Mouse (Mus musculus) heart, postnatal 10 days (tissue): ENCODE measurements around the gene Itpr3. TPM values are rescaled to one million over a fixed set of nuclear protein-coding genes. Genes with fewer than 3 reads are reported as not detected.
A peak's percentile ranks its signal among the peaks of the same experiment; 100 is the strongest.

ENCODE experiments used
- DNase-seq, 2 experiments: peaks; one replicate each; pipeline ENCODE4 v3.0.0; 2021
- intact Hi-C: fragments of 180-260 bp; cut with DNase I; formaldehyde crosslinking; loops from one replicate; pipeline ENCODE4 v1.15.1; 2025
- total RNA-seq, 2 experiments: library from RNA; stranded (reverse); gene quantifications; 2 replicates each; pipeline ENCODE4 v1.2.3; 2021

Itpr3 gene
- total RNA-seq, 2 experiments from 2014 or later, result 8.0 to 9.0 TPM

DNA sequence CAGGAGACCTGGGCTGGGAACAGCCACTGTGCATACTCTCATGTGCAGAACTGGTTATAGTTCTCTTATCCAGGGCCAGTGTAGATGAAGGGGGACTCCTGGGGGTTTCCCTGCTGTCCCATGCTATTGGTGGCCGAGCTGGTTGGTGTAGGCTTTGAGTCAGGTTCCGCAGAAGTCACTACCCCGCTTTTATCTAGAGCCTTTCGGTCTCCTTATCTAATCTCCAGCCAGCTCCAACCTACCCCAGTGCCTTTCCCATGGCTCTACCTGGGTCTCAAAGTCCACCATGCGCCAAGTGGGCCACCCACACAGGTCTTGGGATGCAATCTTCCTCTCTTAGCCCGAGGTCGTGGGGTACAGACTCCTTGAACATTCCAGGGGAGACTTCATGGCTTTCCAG is 9.0 kb downstream of the Itpr3 start:
- intact Hi-C loops, result no loop called here
- no peak for DNase-seq

DNA sequence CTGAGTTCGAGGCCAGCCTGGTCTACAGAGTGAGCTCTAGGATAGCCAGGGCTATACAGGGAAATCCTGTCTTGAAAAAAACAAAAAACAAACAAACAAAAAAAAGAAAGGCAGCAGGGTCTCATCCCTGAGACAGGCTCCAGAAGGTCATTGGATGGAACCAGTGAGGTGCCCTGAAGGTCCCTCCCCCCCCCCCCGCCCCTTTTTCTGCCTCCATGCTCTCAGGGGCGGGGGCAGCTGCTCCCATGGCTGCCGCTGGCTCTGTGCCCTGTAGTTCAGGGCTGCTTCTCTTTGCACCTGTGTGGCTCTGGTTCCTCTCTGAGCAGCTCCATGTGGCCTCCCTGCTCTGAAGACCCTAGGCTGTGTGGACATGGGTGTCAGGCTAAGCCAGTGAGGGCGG is 12.0 kb downstream of the Itpr3 start:
- no peak for DNase-seq
- intact Hi-C loops, result no loop called here

DNA sequence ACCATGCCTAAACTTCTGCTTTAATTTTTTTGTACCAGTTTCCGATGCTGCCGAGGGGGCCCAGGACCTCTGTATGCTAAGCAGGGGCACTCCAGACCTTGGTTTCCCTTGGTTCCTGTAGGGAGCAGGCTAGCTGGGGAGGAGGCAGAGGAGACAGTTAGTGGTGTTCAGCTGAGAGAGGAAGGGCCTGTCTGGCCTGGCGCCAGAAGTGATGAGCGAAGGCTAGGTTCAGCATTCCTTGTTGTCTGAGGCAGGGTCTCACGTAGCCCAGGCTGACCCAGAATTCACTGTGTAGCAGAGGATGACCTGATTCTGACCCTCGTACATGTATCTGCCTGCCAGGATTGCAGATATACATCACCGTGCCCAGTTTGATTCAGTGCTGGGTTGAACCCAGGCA is 13.8 kb downstream of the Itpr3 start:
- intact Hi-C loops, result loop anchor here (5.0 kb wide), 1 partner anchor 56 kb away; no protein-coding TSS in a partner anchor
- no peak for DNase-seq

DNA sequence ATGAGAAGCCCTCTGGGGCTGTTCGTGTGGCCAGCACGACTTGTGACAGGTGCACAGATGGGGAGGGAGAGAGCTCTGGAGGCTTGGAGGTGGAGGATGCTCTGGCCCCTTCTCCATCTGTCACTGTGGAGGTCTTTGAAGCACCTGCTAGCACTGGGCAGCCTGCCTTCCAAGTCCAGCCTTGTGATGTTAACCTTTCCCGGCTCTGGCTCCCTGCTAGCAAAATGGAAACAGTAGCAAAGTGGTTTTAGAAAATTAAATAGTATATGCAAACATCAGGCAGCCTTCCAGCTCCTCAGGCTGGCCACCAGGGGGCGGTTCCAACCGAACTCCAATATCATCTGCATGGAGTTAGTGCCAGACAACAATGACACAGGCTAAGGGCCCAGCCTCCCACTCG is 14.5 kb downstream of the Itpr3 start:
- peak in 1 of 2 experiments; percentile 60 for DNase-seq
- intact Hi-C loops, result loop anchor here (5.0 kb wide), 1 partner anchor 56 kb away; no protein-coding TSS in a partner anchor

DNA sequence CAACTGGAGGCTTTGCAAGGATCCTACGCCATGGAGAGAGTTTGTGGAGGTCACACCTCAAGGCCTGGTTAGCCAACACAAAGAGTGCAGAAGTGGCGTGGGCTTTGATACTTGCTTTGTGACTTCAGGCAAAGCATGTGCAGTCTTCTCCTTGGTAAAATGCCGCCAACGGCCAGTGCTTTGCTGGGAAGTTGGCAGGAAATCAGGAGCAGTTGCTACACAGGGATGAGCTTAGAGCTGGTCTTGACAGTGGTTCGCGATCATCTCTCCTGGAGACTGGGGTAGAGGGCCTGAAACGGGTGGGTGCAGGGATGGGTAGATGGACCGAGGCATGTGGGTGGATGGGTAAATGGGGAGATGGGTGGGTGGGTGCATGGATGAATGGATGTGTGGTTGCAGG is 15.3 kb downstream of the Itpr3 start:
- DNase-seq, result no peak
- intact Hi-C loops, result loop anchor here (5.0 kb wide), 1 partner anchor 55 kb away; no protein-coding TSS in a partner anchor

DNA sequence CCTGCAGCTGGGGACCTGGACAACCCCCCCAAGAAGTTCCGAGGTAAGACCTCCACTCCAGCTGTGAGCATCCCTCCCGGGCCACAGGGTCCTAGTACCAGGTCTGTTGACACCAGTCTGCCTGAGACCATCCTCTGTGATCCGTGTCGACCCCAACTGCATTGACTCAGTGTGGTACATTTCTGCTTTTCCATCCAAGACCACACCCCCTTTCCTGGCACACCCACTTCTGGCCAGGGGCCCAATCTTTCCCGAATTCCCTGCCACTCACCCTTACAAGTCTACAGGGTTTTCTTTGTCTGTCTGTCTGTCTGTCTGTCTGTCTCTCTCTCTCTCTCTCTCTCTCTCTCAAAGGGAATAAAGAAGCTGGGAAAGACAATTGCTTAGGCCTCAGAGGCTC is 16.0 kb downstream of the Itpr3 start:
- intact Hi-C loops, result loop anchor here (5.0 kb wide), 1 partner anchor 54 kb away; no protein-coding TSS in a partner anchor
- no peak for DNase-seq

DNA sequence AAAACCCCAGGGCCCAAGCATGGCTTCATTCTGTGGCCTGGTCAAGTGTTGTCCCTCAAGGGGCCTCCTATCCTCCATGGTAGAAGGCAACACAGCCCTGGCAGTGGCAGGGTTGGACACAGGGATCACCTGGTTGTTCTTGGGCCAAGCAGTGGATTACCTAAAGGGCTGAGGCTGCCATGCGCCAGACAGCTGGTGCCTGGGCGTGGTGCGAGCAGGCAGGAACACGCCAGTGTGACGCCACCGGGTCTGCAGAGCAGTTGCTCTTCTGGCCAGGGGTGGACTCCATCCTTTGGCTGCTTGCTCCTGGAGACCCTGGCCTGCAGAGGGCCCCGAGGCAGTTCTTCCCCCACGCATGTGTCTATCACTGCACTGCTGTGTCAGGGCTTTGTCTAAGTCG is 16.7 kb downstream of the Itpr3 start:
- intact Hi-C loops, result loop anchor here (5.0 kb wide), 1 partner anchor 54 kb away; no protein-coding TSS in a partner anchor
- DNase-seq, result no peak

DNA sequence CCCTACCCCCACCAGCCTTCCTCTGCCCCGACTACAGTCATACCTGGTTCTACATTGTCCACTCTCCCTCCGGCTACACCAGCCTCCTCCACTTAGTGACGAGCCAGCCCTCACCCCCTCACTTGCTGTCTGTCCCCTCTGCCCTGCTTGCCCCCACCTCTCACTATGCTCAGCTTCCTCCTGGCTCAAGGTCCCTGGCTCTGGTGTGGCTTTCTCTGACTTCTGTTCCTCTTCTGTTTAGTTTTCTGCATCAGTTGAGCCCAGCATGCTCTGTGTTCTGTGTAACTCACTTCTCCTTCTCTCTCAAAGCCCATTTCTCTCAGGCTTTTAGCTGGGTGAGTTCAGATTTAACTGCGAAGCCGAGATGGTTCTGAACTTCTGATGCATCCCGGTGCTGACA is 17.1 kb downstream of the Itpr3 start:
- intact Hi-C loops, result loop anchor here (5.0 kb wide), 1 partner anchor 53 kb away; no protein-coding TSS in a partner anchor

DNA sequence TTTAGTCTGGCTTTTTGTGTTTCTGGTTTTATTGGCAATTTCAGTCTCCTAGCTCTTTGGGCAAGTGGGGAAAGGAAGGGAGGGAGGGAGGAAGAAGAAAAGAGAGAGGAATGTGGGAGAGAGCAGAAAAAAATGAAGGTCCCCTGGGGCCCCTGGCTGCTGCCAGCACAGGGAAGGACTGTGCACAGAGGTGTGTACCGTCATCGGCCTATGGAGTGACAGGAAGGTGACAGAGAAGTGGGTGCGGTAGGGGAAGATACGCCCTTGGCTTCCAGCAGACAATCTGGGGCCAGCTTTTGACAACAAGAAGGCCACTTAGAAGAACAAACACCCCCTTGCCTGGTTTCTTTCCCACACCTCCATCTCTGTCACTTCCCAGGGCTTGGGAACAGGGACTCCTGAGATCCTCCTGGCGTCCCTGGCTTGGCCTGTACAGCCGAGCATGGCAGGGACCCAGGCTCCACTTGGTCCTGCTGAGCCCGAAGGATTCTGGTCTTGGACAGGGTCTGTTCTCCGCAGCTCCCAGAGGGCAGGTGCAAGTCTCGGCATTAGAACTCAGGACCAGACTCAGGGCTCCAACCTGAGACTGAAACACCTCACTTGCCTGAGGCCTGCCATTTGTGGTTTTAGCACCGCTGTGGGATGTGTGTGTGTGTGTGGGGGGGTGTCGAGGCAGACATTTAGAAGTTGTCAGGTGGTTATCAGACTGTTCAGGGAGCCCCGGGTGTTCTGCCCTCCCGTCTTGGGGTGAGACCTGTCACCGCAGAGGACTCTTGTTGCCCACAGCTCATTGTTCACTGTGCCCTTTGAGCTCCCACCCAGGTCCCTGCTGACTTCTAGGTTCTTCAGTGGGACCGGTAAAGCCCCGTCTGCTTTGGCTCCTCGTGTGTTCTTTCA is 18.0 kb downstream of the Itpr3 start:
- DNase-seq, result no peak
- intact Hi-C loops, result loop anchor here (5.0 kb wide), 1 partner anchor 52 kb away; no protein-coding TSS in a partner anchor

More for the DNA sequence above, 17.1 kb downstream of the Itpr3 start:
- no peak for DNase-seq

DNA sequence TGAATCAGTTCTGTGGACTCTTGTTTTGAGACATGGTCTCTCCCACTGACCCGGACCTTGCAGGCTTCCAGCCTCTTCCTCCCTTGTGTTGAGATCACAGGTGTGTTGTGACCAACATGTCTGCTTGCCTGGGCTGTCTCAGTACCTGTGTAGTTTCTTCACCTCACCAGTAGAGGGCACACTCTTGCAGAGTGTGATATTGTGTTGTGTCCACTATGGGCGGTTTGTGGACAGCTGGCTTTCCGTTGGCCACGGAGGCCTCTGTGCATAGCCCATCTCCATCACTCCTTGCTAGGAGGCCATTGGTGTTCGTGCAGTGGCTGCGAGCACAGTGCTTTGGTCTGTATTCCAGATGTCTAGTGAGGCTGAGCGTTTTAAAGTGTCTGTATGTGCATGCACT is 20.0 kb downstream of the Itpr3 start:
- no peak for DNase-seq
- intact Hi-C loops, result no loop called here

DNA sequence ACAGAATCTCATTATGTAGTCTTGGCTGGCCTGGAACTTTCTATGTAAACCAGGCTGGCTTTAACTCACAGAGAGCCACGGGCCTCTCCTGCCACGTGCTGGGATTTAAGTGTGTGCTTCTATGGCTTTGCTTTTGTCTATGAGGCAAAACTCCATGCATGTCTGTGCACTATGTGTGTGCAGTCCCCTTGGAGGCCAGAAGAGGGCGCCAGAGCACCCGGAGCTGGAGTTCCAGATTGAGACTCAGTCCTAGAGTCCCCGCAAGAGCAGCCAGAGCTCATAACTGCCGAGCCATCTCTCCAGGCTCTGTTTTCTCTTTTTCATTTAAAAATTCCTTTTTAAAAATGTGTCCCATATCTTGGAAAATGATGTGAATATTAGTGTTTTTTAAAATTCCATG is 20.8 kb downstream of the Itpr3 start:
- DNase-seq, result no peak
- intact Hi-C loops, result no loop called here

DNA sequence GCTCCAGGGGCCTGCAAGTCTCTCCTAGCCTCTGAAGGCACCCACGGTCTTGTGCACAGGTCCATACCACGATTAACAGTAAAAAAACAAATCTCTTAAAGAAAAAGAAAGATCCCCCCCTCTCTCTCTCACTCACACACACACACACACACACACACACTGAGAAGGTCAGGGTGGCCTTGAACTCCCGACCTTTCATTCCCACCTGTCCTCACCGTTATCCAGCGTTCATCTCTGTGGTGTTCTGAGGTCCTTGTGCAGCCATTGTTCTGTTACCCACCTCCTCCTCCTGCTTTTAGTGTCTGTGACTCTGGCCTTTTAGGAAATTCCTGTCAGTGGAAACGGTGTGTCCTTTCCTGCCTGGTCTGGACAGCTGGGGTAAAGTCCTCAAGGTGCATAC is 21.4 kb downstream of the Itpr3 start:
- DNase-seq, result no peak
- intact Hi-C loops, result no loop called here

DNA sequence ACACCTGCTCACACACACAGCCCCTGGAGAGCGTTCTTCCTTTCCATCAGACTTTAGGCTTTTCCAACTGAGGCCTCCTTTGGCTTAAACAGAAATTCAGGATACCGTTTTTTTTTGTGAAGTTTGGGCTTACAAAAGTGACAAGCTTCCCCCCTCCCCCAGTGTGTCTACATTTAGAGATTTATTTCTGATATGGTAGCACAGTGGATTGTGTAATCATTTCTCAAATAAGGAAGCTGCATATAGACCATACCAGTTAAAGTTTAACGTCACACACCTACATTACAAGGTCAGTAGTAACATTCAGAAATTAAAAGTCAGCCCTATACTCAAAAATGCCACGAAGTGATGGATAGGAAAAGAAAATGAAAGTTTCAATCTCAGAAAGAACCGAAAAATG is 24.8 kb downstream of the Itpr3 start:
- DNase-seq, result no peak
- intact Hi-C loops, result no loop called here

DNA sequence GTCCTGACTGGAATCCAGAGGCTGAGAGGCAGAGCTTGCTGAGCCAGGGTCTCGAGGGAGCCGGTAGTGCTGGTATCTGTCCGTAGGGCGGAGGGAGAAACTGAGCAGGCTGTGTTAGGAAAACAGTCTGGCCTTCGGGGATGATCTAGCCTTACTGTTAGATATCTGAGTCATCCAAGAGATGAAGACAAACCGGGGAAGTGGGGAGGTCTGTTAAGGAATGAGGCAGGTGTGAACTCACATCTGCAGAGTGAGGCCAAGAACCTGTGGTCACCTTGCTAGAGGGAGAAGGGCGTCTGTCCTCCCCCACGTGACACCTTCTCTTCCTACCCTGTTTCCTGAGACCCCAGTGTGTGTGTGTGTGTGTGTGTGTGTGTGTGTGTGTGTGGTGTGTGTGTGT is 25.7 kb downstream of the Itpr3 start:
- intact Hi-C loops, result no loop called here
- no peak for DNase-seq

DNA sequence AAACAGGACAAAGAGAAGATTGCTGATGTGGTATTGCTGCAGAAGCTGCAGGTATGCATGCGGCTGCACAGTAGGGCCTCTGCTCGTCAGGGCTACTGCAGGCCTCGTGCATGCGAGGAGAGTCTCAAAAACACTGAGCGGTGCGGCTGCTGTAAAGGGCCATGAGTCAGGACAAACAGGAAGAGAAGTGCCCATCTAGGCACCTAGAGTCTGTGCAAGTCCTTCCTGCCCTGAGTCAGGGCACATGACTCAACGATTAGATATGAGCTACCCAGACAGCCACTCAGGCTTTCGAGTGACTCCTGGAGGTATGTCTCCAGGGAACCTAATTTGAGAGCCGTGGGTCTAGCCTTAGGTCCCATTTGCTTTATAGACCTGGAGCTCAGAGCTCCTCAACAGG is 26.5 kb downstream of the Itpr3 start:
- no peak for DNase-seq
- intact Hi-C loops, result no loop called here

DNA sequence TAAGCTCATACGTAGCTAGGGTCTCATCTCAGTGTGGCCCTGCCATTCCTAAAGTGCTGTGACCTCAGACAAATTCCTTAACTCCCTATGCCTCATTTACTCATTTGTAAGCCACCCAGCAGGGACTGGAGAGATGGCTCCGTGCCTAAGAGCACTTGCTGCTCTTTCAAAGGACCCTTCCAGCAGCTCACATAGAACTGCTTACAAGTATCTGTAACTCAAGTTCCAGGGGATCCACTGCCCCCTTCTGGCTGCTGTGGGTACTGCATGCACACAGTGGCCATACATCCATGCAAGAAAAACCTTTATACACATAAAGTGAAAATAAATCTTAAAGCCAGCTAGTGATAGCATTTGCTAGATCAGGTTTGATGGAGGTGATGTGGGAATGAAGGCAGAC is 28.6 kb downstream of the Itpr3 start:
- DNase-seq, result peak; percentile 35 to 64
- intact Hi-C loops, result loop anchor here (1.0 kb wide), 1 partner anchor 52 kb away; no protein-coding TSS in a partner anchor

DNA sequence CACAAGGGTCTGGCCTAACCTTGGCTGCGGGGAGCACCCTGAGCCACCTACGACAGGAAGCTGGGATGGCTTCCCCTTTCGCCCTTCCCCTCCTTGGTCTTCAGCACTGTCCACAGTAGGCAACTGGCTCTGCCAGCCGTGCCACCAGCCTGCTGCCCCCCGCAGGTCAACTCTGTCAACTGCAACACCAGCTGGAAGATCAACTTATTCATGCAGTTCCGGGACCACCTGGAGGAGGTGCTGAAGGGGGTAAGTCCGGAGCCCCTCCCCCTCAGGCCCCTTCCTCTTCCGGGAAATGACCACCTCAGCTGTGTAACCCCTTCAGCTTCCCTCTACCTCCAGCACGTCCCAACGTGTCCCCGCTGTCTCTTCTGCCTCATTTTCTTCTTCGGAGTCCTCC is 30.3 kb downstream of the Itpr3 start:
- intact Hi-C loops, result no loop called here
- DNase-seq, result peak in 1 of 2 experiments; percentile 23

DNA sequence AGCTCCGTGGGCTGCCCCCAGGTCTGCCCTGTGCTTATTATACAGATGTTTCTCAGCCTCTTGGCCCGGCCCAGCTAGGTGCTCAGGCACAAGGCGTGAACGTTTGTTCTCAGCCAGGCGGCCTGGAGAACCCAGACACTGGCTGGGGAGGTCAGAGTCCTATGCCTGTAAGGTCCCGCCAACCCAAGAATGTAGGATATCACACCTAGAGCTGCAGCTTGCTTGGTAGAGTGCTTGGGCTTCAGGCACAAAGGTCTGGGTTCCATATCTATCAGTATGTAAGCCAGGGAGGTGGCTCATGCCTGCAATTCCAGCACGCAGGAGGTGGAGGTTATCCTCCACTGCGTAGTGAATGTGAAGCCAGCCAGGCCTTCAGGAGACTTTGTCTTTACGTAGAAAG is 33.0 kb downstream of the Itpr3 start:
- no peak for DNase-seq
- intact Hi-C loops, result no loop called here

DNA sequence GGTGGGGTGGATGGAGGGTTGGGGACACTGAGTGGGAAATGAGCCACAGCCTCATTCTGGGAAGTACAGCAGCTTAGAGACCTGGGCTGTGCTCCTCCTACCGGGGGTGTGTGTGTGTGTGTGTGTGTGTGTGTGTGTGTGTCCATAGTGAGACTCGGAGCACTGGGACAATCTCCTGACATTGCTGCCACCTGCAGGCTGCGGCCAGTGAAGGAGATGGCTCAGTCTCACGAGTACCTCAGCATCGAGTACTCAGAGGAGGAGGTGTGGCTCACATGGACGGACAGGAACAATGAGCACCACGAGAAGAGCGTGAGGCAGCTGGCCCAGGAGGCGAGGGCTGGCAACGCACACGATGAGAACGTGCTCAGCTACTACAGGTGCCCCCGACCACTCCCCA is 38.6 kb downstream of the Itpr3 start:
- intact Hi-C loops, result no loop called here
- peak; percentile 38 to 53 for DNase-seq

DNA sequence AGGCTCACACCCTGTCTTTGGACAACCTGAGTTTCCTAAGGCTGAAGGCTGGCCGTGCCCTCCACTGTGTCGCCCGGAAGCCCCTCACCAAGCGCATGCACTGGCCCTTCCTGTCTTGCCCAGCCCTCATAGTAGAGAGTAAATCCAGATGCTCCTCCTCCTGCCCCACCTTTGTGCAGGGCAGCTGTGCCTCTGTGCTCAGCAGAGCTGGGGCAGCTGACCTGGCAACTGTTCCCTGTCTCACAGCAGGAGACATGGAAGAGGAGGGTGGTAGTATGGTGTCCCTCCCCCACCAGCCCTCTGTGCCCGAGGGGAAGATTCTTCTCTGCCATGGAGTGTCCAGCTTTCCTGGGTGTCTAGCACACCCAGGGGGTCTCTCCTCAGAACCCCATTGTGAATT is 44.6 kb downstream of the Itpr3 start:
- intact Hi-C loops, result no loop called here
- DNase-seq, result no peak

DNA sequence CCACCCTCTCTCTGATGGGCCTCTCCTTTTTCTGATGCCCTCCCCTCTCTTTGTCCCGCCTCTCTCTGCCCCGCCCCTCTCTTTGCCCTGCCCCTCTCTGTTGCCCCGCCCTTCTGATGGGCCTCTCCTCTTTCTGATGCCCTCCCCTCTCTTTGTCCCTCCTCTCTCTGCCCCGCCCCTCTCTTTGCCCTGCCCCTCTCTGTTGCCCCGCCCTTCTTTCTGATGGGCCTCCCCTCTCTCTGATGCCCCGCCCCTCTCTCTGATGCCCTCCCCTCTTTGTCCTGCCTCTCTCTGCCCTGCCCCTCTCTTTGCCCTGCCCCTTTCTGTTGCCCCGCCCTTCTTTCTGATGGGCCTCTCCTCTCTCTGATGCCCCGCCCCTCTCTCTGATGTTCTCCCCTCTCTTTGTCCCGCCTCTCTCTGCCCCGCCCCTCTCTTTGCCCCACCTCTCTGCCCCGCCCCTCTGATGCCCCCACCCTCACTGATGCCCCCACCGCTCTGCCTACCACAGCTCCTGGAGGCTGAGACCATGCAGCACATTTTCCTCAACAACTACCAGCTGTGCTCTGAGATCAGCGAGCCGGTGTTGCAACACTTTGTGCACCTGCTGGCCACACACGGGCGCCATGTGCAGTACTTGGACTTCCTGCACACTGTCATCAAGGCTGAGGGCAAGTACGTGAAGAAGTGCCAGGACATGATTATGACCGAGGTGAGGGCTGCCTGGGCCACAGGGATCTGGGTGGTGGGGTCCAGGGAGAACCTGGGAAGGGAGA is 48.8 kb downstream of the Itpr3 start:
- DNase-seq, result no peak
- intact Hi-C loops, result no loop called here
